Mouse (Mus musculus): ENCODE data around the gene Cuedc1.

GRCm38 (mm10) chr11:88128461-88128860 lies 30.6 kb downstream of the Cuedc1 start:
- no peak for TF ChIP-seq CTCF (IDR thresholded peaks at IDR 0.05; ENCODE audit: control insufficient read depth, insufficient read depth, low read length)
- no peak for TF ChIP-seq POLR2A (IDR thresholded peaks at IDR 0.05; ENCODE audit: borderline replicate concordance, control insufficient read depth, low read depth, low read length)

Measured in bone marrow, adult 2 months (tissue).